Mouse (Mus musculus): ENCODE measurements around the gene Knstrn.

The Knstrn gene

GRCm38 (mm10) chr2:118873018-118873417, 59.2 kb downstream of the Knstrn start:
- no peak for DNase-seq

- DNase-seq: no peak
Observed at GRCm38 (mm10) chr2:118873890-118874430, 60.2 kb downstream of the Knstrn start.

GRCm38 (mm10) chr2:118875316-118875715, 61.5 kb downstream of the Knstrn start:
- DNase-seq: no peak

GRCm38 (mm10) chr2:118876453-118876852, 62.6 kb downstream of the Knstrn start:
- no peak for DNase-seq

GRCm38 (mm10) chr2:118881019-118881418, 67.2 kb downstream of the Knstrn start:
- DNase-seq: no peak

- DNase-seq: no peak
Observed at GRCm38 (mm10) chr2:118881956-118882355, 68.2 kb downstream of the Knstrn start.

GRCm38 (mm10) chr2:118882840-118883679, 69.3 kb downstream of the Knstrn start:
- peak; percentile 57 for DNase-seq

GRCm38 (mm10) chr2:118887440-118887839, 73.6 kb downstream of the Knstrn start:
- DNase-seq: no peak

- DNase-seq: no peak
Observed at GRCm38 (mm10) chr2:118887845-118888548, 74.2 kb downstream of the Knstrn start.

GRCm38 (mm10) chr2:118891173-118891572, 77.4 kb downstream of the Knstrn start:
- DNase-seq: no peak

- DNase-seq: peak; percentile 30
Observed at GRCm38 (mm10) chr2:118895990-118896913, 82.4 kb downstream of the Knstrn start.

GRCm38 (mm10) chr2:118896914-118897291, 83.1 kb downstream of the Knstrn start:
- no peak for DNase-seq

- DNase-seq: no peak
Observed at GRCm38 (mm10) chr2:118897392-118897791, 83.6 kb downstream of the Knstrn start.

GRCm38 (mm10) chr2:118897808-118898207, 84.0 kb downstream of the Knstrn start:
- DNase-seq: no peak

- DNase-seq: no peak
Observed at GRCm38 (mm10) chr2:118898771-118899170, 85.0 kb downstream of the Knstrn start.

- DNase-seq: no peak
Observed at GRCm38 (mm10) chr2:118899306-118899705, 85.5 kb downstream of the Knstrn start.

- peak; percentile 29 for DNase-seq
Observed at GRCm38 (mm10) chr2:118899981-118900825, 86.4 kb downstream of the Knstrn start, which contains the start of gene Bahd1. Bahd1 (plus strand) TSS chr2:118900377.

- no peak for DNase-seq
Observed at GRCm38 (mm10) chr2:118900826-118901140, 87.0 kb downstream of the Knstrn start.

- DNase-seq: peak; percentile 97
Observed at GRCm38 (mm10) chr2:118901175-118902031, 87.6 kb downstream of the Knstrn start.

All from layer of hippocampus, adult 9-11 months (tissue).